Mouse (Mus musculus) central nervous system, embryonic 14 days (tissue): Measurements from ENCODE around the gene Magea3. TPM values are rescaled to one million over a fixed set of nuclear protein-coding genes. Genes with fewer than 3 reads are reported as not detected.

Experiments used
- polyA plus RNA-seq: library from polyadenylated mRNA; depleted of rRNA; stranded (reverse); fragments of >200 nt; gene quantifications from 2 replicates; pipeline ENCODE4 v1.2.3, GENCODE M21; 2012; rRNA removed

The Magea3 gene
- not detected in 2 replicates for polyA plus RNA-seq

DNA sequence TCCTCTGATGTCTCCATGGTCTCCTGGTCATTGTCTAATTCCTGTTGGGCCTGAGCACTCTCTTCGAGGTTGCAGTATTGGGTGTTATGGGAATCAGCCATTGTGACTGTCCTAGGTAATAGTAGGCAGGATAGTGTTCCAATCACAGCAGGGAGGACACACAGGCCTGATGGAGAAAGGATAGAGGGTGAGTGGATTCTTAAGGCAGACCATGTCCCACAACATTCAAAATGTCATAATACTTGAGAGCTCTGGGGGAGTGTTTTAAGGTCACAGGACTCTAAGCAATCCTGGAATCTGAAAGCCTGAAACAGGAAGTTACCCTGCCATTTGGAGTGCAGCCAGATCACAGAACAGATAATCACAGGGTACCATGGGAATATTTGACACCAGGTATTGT, at the start of gene Magea3:
TSS of gene Magea3 (minus strand) at position 101 of the 400 bp plus-strand sequence.

GRCm38 (mm10) chrX:154995750-154996149, 46.4 kb upstream of the Magea3 start, which contains the start of gene Magea8:
Gene Magea8, minus strand, starts transcription at chrX:154995850.

DNA sequence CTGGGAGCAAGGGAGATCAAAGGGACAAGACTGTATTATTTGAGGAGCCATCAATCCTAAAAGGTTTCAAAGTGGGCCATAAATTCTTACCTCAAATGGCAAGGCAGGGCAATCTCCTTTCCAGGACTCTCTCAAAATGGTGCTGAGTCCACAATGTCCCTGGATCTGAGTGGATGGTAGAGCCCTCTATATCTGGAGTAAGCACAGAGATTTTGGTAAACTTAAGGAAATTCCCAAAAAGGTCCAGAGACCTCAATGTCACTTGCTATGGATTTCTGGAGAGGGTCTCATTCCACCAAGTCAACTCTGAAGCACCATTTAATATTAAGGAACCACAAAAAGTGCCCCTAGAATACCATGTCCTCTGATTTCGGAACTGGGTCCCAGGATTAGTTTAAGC, 13.4 kb downstream of the Magea3 start, which contains the start of gene Magea6:
TSS of gene Magea6 (minus strand) at position 101 of the 400 bp plus-strand sequence.

Other genes with a start within 250 kb of the Magea3 start
- gene Cldn34b1, start 59.2 kb downstream of the Magea3 start, polyA plus RNA-seq = not detected in 2 replicates
- not detected in 2 replicates for gene Magea6, start 13.5 kb downstream of the Magea3 start, polyA plus RNA-seq
- gene Magea8, start 46.3 kb upstream of the Magea3 start, polyA plus RNA-seq = not detected in 2 replicates
- not detected in 2 replicates for gene Magea5, start 113.6 kb upstream of the Magea3 start, polyA plus RNA-seq
- gene Magea1, start 140.3 kb upstream of the Magea3 start, polyA plus RNA-seq = not detected in 2 replicates
- gene Magea2, start 144.2 kb upstream of the Magea3 start, polyA plus RNA-seq = not detected in 2 replicates
- not detected in 2 replicates for gene Cldn34b2, start 178.9 kb upstream of the Magea3 start, polyA plus RNA-seq